Mouse (Mus musculus) adrenal gland, postnatal 10 days (tissue): ENCODE data around the gene Htra2. TPM values are rescaled to one million over a fixed set of nuclear protein-coding genes. Genes with fewer than 3 reads are reported as not detected.

ENCODE experiments used
- DNase-seq: peaks from one replicate; pipeline ENCODE4 v3.0.0; 2021; ENCODE audit warnings: mixed read lengths
- microRNA-seq: library from miRNA; unstranded; fragments of <30 nt; microRNA quantifications from one replicate; pipeline ENCODE4 v1.2.0, GENCODE M21; 2021
- total RNA-seq, 2 experiments: library from RNA; stranded (reverse); gene quantifications; 2 replicates each; pipeline ENCODE4 v1.2.3; 2021

The Htra2 gene
- total RNA-seq, 2 experiments from 2014 or later: 53.4 to 60.5 TPM

GRCm38 (mm10) chr6:83008659-83009058 is 46.4 kb downstream of the Htra2 start:
- DNase-seq: no peak

DNA sequence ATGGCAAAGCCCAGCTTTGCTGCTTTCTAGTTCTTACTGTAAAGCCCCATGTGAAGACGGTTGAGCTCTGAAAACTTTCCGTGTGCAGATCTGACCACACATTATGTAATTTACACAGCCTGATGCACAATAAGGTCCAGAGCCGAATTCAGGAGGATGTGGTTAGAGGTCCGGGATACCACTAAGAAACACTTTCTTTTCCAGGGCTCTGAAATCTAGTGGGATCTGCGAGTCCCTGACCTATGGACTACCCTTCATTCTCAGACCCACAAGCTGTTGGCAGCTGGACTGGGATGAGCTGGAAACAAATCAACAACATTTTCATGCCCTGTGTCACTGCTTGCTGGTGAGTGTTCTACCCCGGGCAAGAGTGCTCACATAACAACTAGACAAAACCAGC is 49.0 kb downstream of the Htra2 start:
- no peak for DNase-seq

DNA sequence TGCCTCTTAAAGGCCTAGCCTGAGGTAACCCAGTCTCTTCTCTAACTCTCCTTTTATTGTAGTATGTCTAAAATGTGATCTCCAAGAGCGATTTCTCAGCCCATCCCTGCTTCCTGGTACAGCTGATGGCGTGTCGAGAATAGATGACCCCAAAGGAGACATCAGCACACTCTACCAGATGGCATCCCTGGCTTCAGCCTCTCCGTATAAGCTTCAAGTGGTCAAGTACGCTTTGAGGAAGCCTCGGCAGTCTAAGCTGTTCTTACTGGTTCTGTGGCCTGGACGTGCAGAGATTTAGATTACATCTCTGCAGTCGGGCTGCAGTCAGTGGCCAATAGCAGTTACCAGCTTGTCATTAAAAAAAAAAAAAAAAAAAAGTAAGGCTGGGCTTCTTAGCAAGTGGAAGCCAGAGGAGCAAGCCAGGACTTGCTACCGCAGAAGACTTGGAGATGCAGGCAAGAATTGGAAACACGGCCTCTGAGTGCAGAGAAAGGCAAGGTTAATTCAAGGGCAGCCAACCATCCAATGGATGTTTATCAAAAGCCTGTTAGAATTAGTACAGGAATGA is 49.5 kb downstream of the Htra2 start:
- no peak for DNase-seq

GRCm38 (mm10) chr6:83004872-83005271 is 50.2 kb downstream of the Htra2 start:
- peak; percentile 36 for DNase-seq

GRCm38 (mm10) chr6:83004309-83004708 is 50.8 kb downstream of the Htra2 start:
- DNase-seq: no peak

DNA sequence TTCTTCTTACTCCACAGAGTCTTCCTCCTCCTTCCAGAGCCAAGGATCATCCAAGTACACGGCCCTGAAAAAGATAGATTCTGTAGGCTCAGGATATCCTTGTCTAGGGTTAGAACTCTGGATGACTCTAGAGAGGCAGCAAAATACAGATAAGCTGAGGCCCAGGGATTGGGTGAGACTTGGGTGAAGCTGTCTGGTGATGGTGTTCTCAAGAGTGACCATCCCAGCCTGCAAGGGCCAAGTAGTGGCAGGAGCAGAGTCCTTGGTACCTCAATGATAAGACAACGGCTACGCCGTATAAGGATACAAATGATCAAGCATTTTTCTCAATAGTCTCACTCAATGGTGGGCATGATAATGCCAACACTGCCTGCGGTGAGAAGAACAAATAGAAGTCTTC is 51.2 kb downstream of the Htra2 start:
- DNase-seq: no peak

DNA sequence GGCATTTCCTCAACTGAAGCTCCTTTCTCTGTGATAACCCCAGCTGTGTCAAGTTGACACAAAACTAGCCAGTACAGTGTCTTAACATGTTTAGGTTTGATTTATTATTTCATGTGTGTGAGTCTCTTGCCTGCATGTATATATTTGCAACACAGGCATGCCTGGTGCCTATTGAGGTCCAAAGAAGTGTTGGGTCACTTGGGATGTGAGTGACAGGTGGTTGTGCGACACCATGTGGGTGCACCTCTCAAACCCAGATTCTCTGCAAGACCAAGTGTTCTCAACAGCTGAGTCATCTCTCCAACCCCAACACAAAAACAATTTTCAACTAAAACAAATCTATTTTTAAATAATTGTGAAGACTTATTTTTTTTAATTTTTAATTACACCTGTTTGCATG is 52.0 kb downstream of the Htra2 start:
- no peak for DNase-seq

Small RNAs within 50 kb of the gene (microRNA-seq; reads per million reads assigned to microRNA genes)
- not detected for gene Mir3470a
- not detected for gene Mir7040

Other genes starting within 250 kb of the Htra2 start
- gene Sema4f, start 115.5 kb downstream of the Htra2 start, total RNA-seq: 1 to 10 TPM; 1.0 to 2.8 TPM
- under 1 TPM; 0.36 to 0.39 TPM for gene M1ap, start 108.4 kb downstream of the Htra2 start, total RNA-seq
- gene Dok1, start 21.8 kb downstream of the Htra2 start, total RNA-seq: 10 to 100 TPM in 1 of 2 experiments, 1 to 10 TPM in 1; 9.8 to 11.2 TPM
- 1 to 10 TPM; 4.8 to 6.0 TPM for gene Loxl3, start 21.1 kb downstream of the Htra2 start, total RNA-seq
- gene Aup1, start 752 bp downstream of the Htra2 start, total RNA-seq: 100 to 1,000 TPM; 143 to 149 TPM
- 1 to 10 TPM; 3.7 TPM for gene Dqx1, start 2.6 kb upstream of the Htra2 start, total RNA-seq
- gene Tlx2, start 15.0 kb upstream of the Htra2 start, total RNA-seq: 10 to 100 TPM; 11.9 to 14.3 TPM
- gene Pcgf1, start 22.6 kb upstream of the Htra2 start, total RNA-seq: 10 to 100 TPM; 26.4 to 34.2 TPM
- 1 to 10 TPM; 5.8 to 8.7 TPM for gene Lbx2, start 31.1 kb upstream of the Htra2 start, total RNA-seq
- gene Ccdc142, start 46.3 kb upstream of the Htra2 start, total RNA-seq: 1 to 10 TPM; 2.4 to 7.9 TPM
- 1 to 10 TPM; 2.9 to 6.5 TPM for gene Gm42688, start 46.3 kb upstream of the Htra2 start, total RNA-seq
- gene Mrpl53, start 53.8 kb upstream of the Htra2 start, total RNA-seq: 100 to 1,000 TPM; 109 to 115 TPM
- gene Mogs, start 60.2 kb upstream of the Htra2 start, total RNA-seq: 10 to 100 TPM; 42.7 to 48.9 TPM
- gene Wbp1, start 66.3 kb upstream of the Htra2 start, total RNA-seq: 10 to 100 TPM; 61.1 to 82.1 TPM
- gene Ino80b, start 70.2 kb upstream of the Htra2 start, total RNA-seq: 10 to 100 TPM; 20.7 to 25.7 TPM
- 10 to 100 TPM; 10.9 to 19.8 TPM for gene Rtkn, start 80.2 kb upstream of the Htra2 start, total RNA-seq
- gene Wdr54, start 101.1 kb upstream of the Htra2 start, total RNA-seq: 1 to 10 TPM; 2.0 to 2.2 TPM
- gene 1700003E16Rik, start 101.1 kb upstream of the Htra2 start, total RNA-seq: under 1 TPM; 0.24 to 0.39 TPM
- gene Dctn1, start 110.6 kb upstream of the Htra2 start, total RNA-seq: 100 to 1,000 TPM; 101 to 119 TPM
- gene Slc4a5, start 164.6 kb upstream of the Htra2 start, total RNA-seq: under 1 TPM; 0.12 to 0.15 TPM